Mouse (Mus musculus) myocyte (in vitro differentiated cells): ENCODE measurements around the gene Bgn. TPM values are rescaled to one million over a fixed set of nuclear protein-coding genes. Genes with fewer than 3 reads are reported as not detected.

Experiments used
- H3K27me3 ChIP-seq: one replicate; pipeline ENCODE4 v1.6.1; 2011; ENCODE audit not compliant: control insufficient read depth, insufficient read depth, insufficient read length
- H3K36me3 ChIP-seq: one replicate; pipeline ENCODE4 v1.6.1; 2011; ENCODE audit not compliant: control insufficient read depth, insufficient read depth
- H3K4me2 ChIP-seq: one replicate; pipeline ENCODE4 v1.6.1; 2011; ENCODE audit warnings: low read depth, control low read depth
- H3K4me3 ChIP-seq: one replicate; pipeline ENCODE4 v1.5.1; 2011; ENCODE audit warnings: mild to moderate bottlenecking, control low read depth, moderate library complexity
- H3K79me2 ChIP-seq: one replicate; pipeline ENCODE4 v1.6.1; 2011; ENCODE audit not compliant: control insufficient read depth, insufficient read depth
- H3ac ChIP-seq: one replicate; pipeline ENCODE4 v1.6.1; 2011; ENCODE audit not compliant: control insufficient read depth, insufficient read length
- CEBPB ChIP-seq: IDR thresholded peaks from 2 replicates; pipeline ENCODE4 v1.6.1; 2011; ENCODE audit warnings: mild to moderate bottlenecking, moderate library complexity; ENCODE audit not compliant: poor library complexity, insufficient read depth, severe bottlenecking
- E2F4 ChIP-seq: IDR thresholded peaks from one replicate; pipeline ENCODE4 v1.6.1; 2011; ENCODE audit warnings: mild to moderate bottlenecking, control low read depth, moderate library complexity; ENCODE audit not compliant: insufficient read depth
- MAX ChIP-seq: IDR thresholded peaks from one replicate; pipeline ENCODE4 v1.6.1; 2011; ENCODE audit warnings: low read depth, mild to moderate bottlenecking, control low read depth
- MYOD1 ChIP-seq, 3 experiments: IDR thresholded peaks; one replicate each; pipeline ENCODE4 v1.6.1; 2011; ENCODE audit warnings: control low read depth in 2 of 3, low read depth in 2 of 3, mild to moderate bottlenecking in 2 of 3, moderate library complexity in 1 of 3; ENCODE audit not compliant: insufficient read length in 2 of 3, control insufficient read depth in 1 of 3
- MYOG ChIP-seq, 3 experiments: IDR thresholded peaks; one replicate each; pipeline ENCODE4 v1.6.1; 2011; ENCODE audit warnings: control low read depth in 2 of 3, low read depth in 2 of 3, mild to moderate bottlenecking in 2 of 3; ENCODE audit not compliant: insufficient read length in 2 of 3, control insufficient read depth in 1 of 3, insufficient read depth in 1 of 3
- POLR2A ChIP-seq: IDR thresholded peaks from one replicate; pipeline ENCODE4 v1.6.1; 2011; ENCODE audit warnings: low read depth, mild to moderate bottlenecking, control low read depth, moderate library complexity; ENCODE audit not compliant: insufficient read length
- POLR2AphosphoS2 ChIP-seq: IDR thresholded peaks from one replicate; pipeline ENCODE4 v1.6.1; 2011; ENCODE audit warnings: low read depth, control low read depth; ENCODE audit not compliant: insufficient read length
- REST ChIP-seq: IDR thresholded peaks from one replicate; pipeline ENCODE4 v1.6.1; 2011; ENCODE audit warnings: mild to moderate bottlenecking, control low read depth, moderate library complexity; ENCODE audit not compliant: insufficient read depth, insufficient read length
- SRF ChIP-seq: IDR thresholded peaks from one replicate; pipeline ENCODE4 v1.6.1; 2011; ENCODE audit warnings: low read depth; ENCODE audit not compliant: control insufficient read depth, insufficient read length
- TCF12 ChIP-seq: IDR thresholded peaks from one replicate; pipeline ENCODE4 v1.6.1; 2011; ENCODE audit warnings: mild to moderate bottlenecking, control low read depth; ENCODE audit not compliant: poor library complexity, insufficient read depth, severe bottlenecking
- TCF3 ChIP-seq: IDR thresholded peaks from one replicate; pipeline ENCODE4 v1.6.1; 2011; ENCODE audit warnings: low read depth, control low read depth; ENCODE audit not compliant: insufficient read length
- USF1 ChIP-seq: IDR thresholded peaks from one replicate; pipeline ENCODE4 v1.6.1; 2011; ENCODE audit warnings: low read depth, mild to moderate bottlenecking, control low read depth, moderate library complexity
- polyA plus RNA-seq: library from polyadenylated mRNA; unstranded; fragments of >200 nt; fragmentation: generic; extraction: Trizol; gene quantifications from one replicate; pipeline ENCODE4 v1.2.1, GENCODE M21; 2012; ENCODE audit warnings: missing spikeins

Bgn gene
- polyA plus RNA-seq, 1 experiment = 1,139 TPM

DNA sequence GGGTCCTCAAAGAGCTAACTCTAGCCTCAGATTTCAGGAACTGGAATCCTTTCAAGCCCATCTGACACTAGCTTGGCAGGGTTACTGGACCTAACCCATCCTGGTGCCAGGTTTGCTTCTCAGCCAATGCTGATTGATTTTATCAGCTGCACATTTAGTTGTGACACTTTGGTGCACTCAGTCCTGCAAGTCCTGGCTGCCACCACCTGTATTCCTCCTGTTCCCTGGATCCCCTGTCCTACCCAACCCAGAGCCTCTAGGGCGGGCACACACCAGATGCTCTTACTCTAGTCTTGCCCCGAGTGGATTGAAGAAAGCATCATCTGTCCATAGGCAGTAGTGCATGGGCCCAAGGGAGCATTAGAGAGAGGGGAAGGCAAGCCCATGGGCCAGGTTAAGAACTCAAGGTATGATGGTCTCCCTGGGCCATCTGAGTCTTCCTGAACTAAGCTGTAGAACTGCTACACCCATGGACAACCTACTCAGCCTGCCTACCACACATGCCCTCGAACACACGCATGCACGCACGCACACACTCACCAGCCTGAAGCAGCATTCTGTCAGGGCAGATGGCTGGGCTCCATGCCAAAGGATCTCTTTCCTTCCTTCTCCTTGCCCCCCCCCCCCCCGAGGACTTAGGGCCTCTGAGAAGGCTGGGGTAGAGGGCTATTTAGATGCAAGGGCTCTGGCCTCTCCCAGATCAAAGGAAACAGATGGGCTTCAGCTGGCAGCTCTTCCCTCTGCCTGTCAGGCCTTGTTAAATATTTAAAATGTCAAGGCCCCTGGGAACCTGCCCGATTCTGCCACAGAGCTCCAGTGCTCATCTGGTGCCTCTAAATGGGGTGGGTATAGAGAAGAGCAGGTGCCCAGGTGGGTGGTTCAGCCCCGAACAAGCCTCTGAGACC, 41.2 kb downstream of the Bgn start:
- Histone ChIP-seq H3K4me2 (no peak overlapping the region), H3K79me2 (no peaks in the 10 kb centered on the region), H3K4me3 (no peak overlapping the region), H3K27me3 (no peaks in the 10 kb centered on the region), H3K36me3 (no peaks in the 10 kb centered on the region), H3ac (no peak overlapping the region)
- no peak for TF ChIP-seq MAX
- TF ChIP-seq MYOD1 (IDR thresholded peaks at IDR 0.05; ENCODE audit: control insufficient read depth in 1 of 3, insufficient read length in 2 of 3, low read depth in 2 of 3) = peak in 1 of 3 experiments; percentile 17
- no peak for TF ChIP-seq SRF
- TF ChIP-seq TCF3 = no peak
- no peak for TF ChIP-seq USF1
- TF ChIP-seq POLR2A = no peak

DNA sequence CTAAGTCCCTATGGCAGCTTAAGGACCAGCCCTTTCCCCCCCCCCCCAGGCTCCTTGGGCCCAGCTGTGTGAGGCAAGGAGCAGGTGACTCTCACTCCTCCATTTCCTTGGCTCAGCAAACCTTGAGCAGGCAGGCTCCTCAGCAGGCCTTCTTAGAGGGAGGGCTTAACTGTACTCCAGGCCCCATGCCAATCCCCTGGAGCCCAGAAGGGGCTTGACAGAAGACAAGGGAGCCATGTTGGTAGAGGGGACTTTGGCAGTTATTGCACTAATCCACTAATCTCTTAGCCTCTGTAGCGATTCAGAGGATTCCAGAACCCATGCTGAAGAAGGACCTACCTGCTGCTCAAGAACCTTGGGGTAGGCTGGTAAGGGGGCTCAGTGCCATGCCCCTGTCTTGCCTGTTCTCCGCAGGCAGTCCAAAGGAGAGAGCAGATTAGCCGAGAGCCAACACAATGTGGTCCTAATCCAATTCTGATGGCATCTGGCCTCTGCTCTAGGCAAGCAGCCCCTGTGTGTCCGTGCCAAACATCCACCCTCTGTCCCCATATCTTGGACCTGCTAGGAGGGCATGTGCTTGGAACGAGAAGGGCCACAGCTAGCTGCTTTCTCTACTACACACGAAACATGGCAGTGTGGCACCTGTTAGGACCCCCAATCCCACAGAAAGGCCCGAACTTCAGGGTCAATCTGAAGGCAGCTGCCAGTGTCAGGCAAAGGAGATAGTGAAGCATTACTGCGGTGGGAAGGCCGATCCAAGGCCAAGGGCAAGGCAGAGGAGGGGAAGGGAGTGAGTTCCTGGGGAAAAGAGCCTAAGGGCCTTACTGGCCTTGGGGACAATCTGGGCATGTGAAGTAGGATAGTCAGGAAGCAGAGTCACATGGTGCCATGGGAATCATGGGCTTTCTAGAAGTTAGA, 42.1 kb downstream of the Bgn start:
- no peak overlapping the region for H3K4me3 ChIP-seq
- TF ChIP-seq POLR2AphosphoS2 = no peak
- TF ChIP-seq MAX = no peak
- no peak for TF ChIP-seq TCF3
- TF ChIP-seq USF1 = no peak
- TF ChIP-seq CEBPB = no peak
- TF ChIP-seq MYOD1 (IDR thresholded peaks at IDR 0.05; ENCODE audit: control insufficient read depth in 1 of 3, insufficient read length in 2 of 3, low read depth in 2 of 3) = peak in 2 of 3 experiments; percentile 24 to 30
- TF ChIP-seq REST = no peak
- no peak for TF ChIP-seq SRF
- no peak for TF ChIP-seq E2F4
- H3K79me2 ChIP-seq = no peaks in the 10 kb centered on the region
- H3K4me2 ChIP-seq = peak overlapping the region; percentile 38
- no peak overlapping the region for H3ac ChIP-seq
- H3K27me3 ChIP-seq = no peaks in the 10 kb centered on the region
- no peaks in the 10 kb centered on the region for H3K36me3 ChIP-seq

DNA sequence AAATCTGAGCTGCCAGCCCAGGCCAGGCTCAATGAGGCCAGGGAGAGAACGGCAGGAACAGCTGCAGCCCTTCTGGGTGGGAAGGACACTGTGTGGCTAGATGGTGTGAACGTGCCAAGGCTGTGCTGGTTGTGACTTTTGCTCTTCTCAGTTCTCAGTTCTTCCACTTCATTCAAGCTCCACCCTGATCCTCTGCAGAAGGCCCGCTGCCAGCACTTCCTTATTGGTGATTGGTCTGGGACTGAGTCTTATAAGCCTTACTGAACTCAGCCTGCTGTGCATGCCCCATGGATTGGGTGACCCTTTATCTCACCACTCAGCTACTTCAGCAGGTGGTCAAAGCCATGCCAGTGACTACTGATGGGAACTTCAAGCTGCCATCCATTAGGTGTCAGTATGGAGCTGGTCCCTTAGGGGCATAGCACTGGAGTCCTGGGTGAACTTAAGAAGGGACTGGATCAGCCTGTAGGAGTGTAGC, 43.0 kb downstream of the Bgn start:
- Histone ChIP-seq H3K27me3 (no peaks in the 10 kb centered on the region), H3K4me3 (no peak overlapping the region), H3ac (no peak overlapping the region), H3K79me2 (no peaks in the 10 kb centered on the region), H3K4me2 (no peak overlapping the region), H3K36me3 (no peaks in the 10 kb centered on the region)
- TF ChIP-seq MYOD1 (IDR thresholded peaks at IDR 0.05; ENCODE audit: control insufficient read depth in 1 of 3, insufficient read length in 2 of 3, low read depth in 2 of 3) (peak; percentile 96 to 99 (median 99)), MYOG (IDR thresholded peaks at IDR 0.05; ENCODE audit: control insufficient read depth in 1 of 3, insufficient read depth in 1 of 3, insufficient read length in 2 of 3, low read depth in 2 of 3) (peak; percentile 64 to 92 (median 70)), POLR2AphosphoS2 (no peak), TCF3 (peak; percentile 36)

GRCm38 (mm10) chrX:73537875-73538274, 54.5 kb downstream of the Bgn start:
- Histone ChIP-seq H3K36me3 (no peaks in the 10 kb centered on the region), H3ac (no peak overlapping the region), H3K79me2 (no peaks in the 10 kb centered on the region), H3K4me2 (no peak overlapping the region), H3K27me3 (no peaks in the 10 kb centered on the region), H3K4me3 (no peak overlapping the region)
- TF ChIP-seq MAX = no peak
- no peak for TF ChIP-seq TCF12
- no peak for TF ChIP-seq USF1
- no peak for TF ChIP-seq POLR2AphosphoS2
- no peak for TF ChIP-seq MYOG (IDR thresholded peaks at IDR 0.05; ENCODE audit: control insufficient read depth in 1 of 3, insufficient read depth in 1 of 3, insufficient read length in 2 of 3, low read depth in 2 of 3)
- TF ChIP-seq CEBPB = no peak
- TF ChIP-seq REST = no peak
- no peak for TF ChIP-seq E2F4
- TF ChIP-seq TCF3 = no peak
- TF ChIP-seq SRF = no peak
- no peak for TF ChIP-seq POLR2A

DNA sequence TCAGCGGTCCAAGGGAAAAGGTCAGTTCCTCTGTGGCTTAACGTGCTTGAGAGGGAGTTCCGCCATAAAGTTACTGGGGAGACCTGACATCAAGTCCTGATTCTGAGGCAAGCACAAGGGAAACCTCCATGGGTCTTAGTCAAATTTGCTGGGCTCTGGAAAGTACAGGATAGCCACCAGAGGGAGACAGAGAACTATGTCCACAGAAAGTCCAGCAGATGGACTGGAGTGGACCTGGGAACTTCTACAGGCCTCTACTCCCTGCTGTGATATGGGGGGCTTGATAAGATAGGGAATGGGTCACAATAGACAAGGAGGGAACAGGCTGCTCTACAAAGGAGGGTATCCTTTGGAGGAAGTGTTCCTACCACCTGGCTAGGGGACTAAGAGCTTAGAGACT, 59.9 kb downstream of the Bgn start:
- no peaks in the 10 kb centered on the region for H3K79me2 ChIP-seq
- H3K4me3 ChIP-seq = no peak overlapping the region
- no peak overlapping the region for H3K4me2 ChIP-seq
- TF ChIP-seq MYOD1 (IDR thresholded peaks at IDR 0.05; ENCODE audit: control insufficient read depth in 1 of 3, insufficient read length in 2 of 3, low read depth in 2 of 3) (no peak), CEBPB (no peak), TCF3 (no peak), REST (no peak), MAX (no peak), SRF (no peak), USF1 (no peak), MYOG (IDR thresholded peaks at IDR 0.05; ENCODE audit: control insufficient read depth in 1 of 3, insufficient read depth in 1 of 3, insufficient read length in 2 of 3, low read depth in 2 of 3) (no peak), POLR2AphosphoS2 (no peak), TCF12 (no peak), E2F4 (no peak), POLR2A (no peak)
- no peaks in the 10 kb centered on the region for H3K27me3 ChIP-seq
- H3ac ChIP-seq = no peak overlapping the region
- no peaks in the 10 kb centered on the region for H3K36me3 ChIP-seq
